Mouse (Mus musculus) midbrain, postnatal 0 days (tissue): ENCODE data around the gene Myh7b. TPM values are rescaled to one million over a fixed set of nuclear protein-coding genes. Genes with fewer than 3 reads are reported as not detected.

Experiments
- ATAC-seq: fragments of 200-750 bp; cut with Nextera tagmentation; 2 replicates; pipeline ENCODE4 v1.8.0; 2017; ENCODE audit warnings: moderate number of reproducible peaks, mild to moderate bottlenecking, moderate TSS enrichment, moderate library complexity; ENCODE audit not compliant: low FRiP score
- DNase-seq: peaks from one replicate; pipeline ENCODE4 v3.0.0-alpha.2; 2015; ENCODE audit warnings: low spot score
- H3K27ac ChIP-seq: fragments of 300-500 bp; sonication (generic); 2 replicates; pipeline ENCODE4 v1.5.1; 2014; ENCODE audit warnings: low read depth, mild to moderate bottlenecking, low read length, mixed read lengths
- H3K27me3 ChIP-seq: fragments of 300-500 bp; sonication (generic); 2 replicates; pipeline ENCODE4 v1.6.1; 2014; ENCODE audit warnings: low read length, control low read depth, mixed read lengths; ENCODE audit not compliant: insufficient read depth
- H3K36me3 ChIP-seq: fragments of 300-500 bp; sonication (generic); 2 replicates; pipeline ENCODE4 v1.6.1; 2014; ENCODE audit warnings: low read length, control low read depth, mixed read lengths; ENCODE audit not compliant: insufficient read depth
- H3K4me1 ChIP-seq: fragments of 300-500 bp; sonication (generic); 2 replicates; pipeline ENCODE4 v1.6.1; 2014; ENCODE audit warnings: mild to moderate bottlenecking, control low read depth, antibody characterized with exemption, low read length, mixed read lengths; ENCODE audit not compliant: insufficient read depth
- H3K4me2 ChIP-seq: fragments of 300-500 bp; sonication (generic); 2 replicates; pipeline ENCODE4 v1.6.1; 2014; ENCODE audit warnings: low read depth, mild to moderate bottlenecking, low read length, mixed read lengths; ENCODE audit not compliant: poor library complexity, severe bottlenecking
- H3K4me3 ChIP-seq: fragments of 300-500 bp; sonication (generic); 2 replicates; pipeline ENCODE4 v1.5.1; 2014; ENCODE audit warnings: low read depth, mild to moderate bottlenecking, low read length, moderate library complexity
- H3K9ac ChIP-seq: fragments of 300-500 bp; sonication (generic); replicated peaks from 2 replicates; pipeline ENCODE4 v1.6.1; 2014; ENCODE audit warnings: mild to moderate bottlenecking, low read length, moderate library complexity, mixed read lengths; ENCODE audit not compliant: poor library complexity, severe bottlenecking
- H3K9me3 ChIP-seq: fragments of 300-500 bp; sonication (generic); 2 replicates; pipeline ENCODE4 v1.6.1; 2016; ENCODE audit warnings: low read length, control low read depth
- CTCF ChIP-seq: IDR thresholded peaks from 2 replicates; pipeline ENCODE4 v1.5.1; 2016; ENCODE audit warnings: antibody characterized with exemption, mild to moderate bottlenecking
- WGBS: fragments of 180-500 bp; shearing (Covaris S2); extraction: QIAGEN DNeasy Blood & Tissue Kit; methylation state at CpG from one replicate; pipeline ENCODE4 v1.1.7; 2014; 5-methylcytosine and 5-hydroxymethylcytosine counted together
- polyA plus RNA-seq: library from polyadenylated mRNA; unstranded; fragments of >200 nt; fragmentation: Nextera tagmentation; extraction: Ambion mirVana; gene quantifications from 2 replicates; pipeline ENCODE4 v1.2.1, GENCODE M21; 2015
- total RNA-seq: library from RNA; depleted of rRNA; stranded (reverse); fragments of >200 nt; gene quantifications from 2 replicates; pipeline ENCODE4 v1.2.3, GENCODE M21; 2014

The Myh7b gene
- total and polyA plus RNA-seq, 2 experiments from 2014 or later, result 0.38 to 3.4 TPM

GRCm38 (mm10) chr2:155633121-155633520 is 22.1 kb downstream of the Myh7b start:
- no peak overlapping the region for H3K9ac ChIP-seq
- H3K9me3 ChIP-seq, result no peaks in the 10 kb centered on the region
- DNase-seq (no peak), ATAC-seq (no peak)
- H3K4me2 ChIP-seq, result no peak overlapping the region
- no peaks in the 10 kb centered on the region; the same call in 1 of the 2 replicates for H3K4me1 ChIP-seq
- H3K27me3 ChIP-seq, result peaks cover 12% of the 10 kb centered on the region; the same call in 1 of the 2 replicates
- TF ChIP-seq CTCF, result no peak
- H3K4me3 ChIP-seq, result no peak overlapping the region
- no peak overlapping the region for H3K27ac ChIP-seq
- 68% methylated on average over 19 of the region's 19 CpGs for WGBS
- peaks cover 62% of the 10 kb centered on the region for H3K36me3 ChIP-seq

GRCm38 (mm10) chr2:155633731-155634130 is 22.7 kb downstream of the Myh7b start:
- H3K4me2 ChIP-seq, result no peak overlapping the region
- WGBS, result 93% methylated on average over 9 of the region's 9 CpGs
- H3K27ac ChIP-seq, result no peak overlapping the region
- peaks cover 12% of the 10 kb centered on the region; the same call in 1 of the 2 replicates for H3K27me3 ChIP-seq
- DNase-seq, result no peak
- no peak overlapping the region for H3K4me3 ChIP-seq
- peaks cover 65% of the 10 kb centered on the region for H3K36me3 ChIP-seq
- no peaks in the 10 kb centered on the region for H3K9me3 ChIP-seq
- no peak overlapping the region for H3K9ac ChIP-seq
- no peak for ATAC-seq
- H3K4me1 ChIP-seq, result no peaks in the 10 kb centered on the region; the same call in 1 of the 2 replicates
- TF ChIP-seq CTCF, result no peak

GRCm38 (mm10) chr2:155634562-155634961 is 23.6 kb downstream of the Myh7b start:
- no peak for ATAC-seq
- H3K4me3 ChIP-seq, result no peak overlapping the region
- peaks cover 12% of the 10 kb centered on the region; the same call in 1 of the 2 replicates for H3K27me3 ChIP-seq
- WGBS, result 88% methylated on average over 8 of the region's 8 CpGs
- no peak overlapping the region for H3K9ac ChIP-seq
- TF ChIP-seq CTCF, result no peak
- H3K4me2 ChIP-seq, result no peak overlapping the region
- DNase-seq, result no peak
- H3K27ac ChIP-seq, result no peak overlapping the region
- H3K9me3 ChIP-seq, result no peaks in the 10 kb centered on the region
- H3K36me3 ChIP-seq, result peaks cover 71% of the 10 kb centered on the region
- H3K4me1 ChIP-seq, result no peaks in the 10 kb centered on the region

- no peak for TF ChIP-seq CTCF
- Histone ChIP-seq H3K4me3 (no peak overlapping the region), H3K36me3 (peaks cover 85% of the 10 kb centered on the region), H3K9ac (no peak overlapping the region), H3K27me3 (peaks cover 12% of the 10 kb centered on the region; the same call in 1 of the 2 replicates), H3K4me2 (no peak overlapping the region), H3K27ac (no peak overlapping the region), H3K9me3 (no peaks in the 10 kb centered on the region), H3K4me1 (no peaks in the 10 kb centered on the region)
- ATAC-seq (no peak), DNase-seq (no peak)
- WGBS, result 95% methylated on average over 8 of the region's 8 CpGs
These were observed 24.9 kb downstream of the Myh7b start for GRCm38 (mm10) chr2:155635961-155636360.

GRCm38 (mm10) chr2:155636881-155637280 is 25.9 kb downstream of the Myh7b start:
- no peak overlapping the region for H3K9ac ChIP-seq
- H3K4me2 ChIP-seq, result no peak overlapping the region
- ATAC-seq, result no peak
- H3K27me3 ChIP-seq, result peaks cover 12% of the 10 kb centered on the region; the same call in 1 of the 2 replicates
- peaks cover 94% of the 10 kb centered on the region for H3K36me3 ChIP-seq
- no peak overlapping the region for H3K27ac ChIP-seq
- no peak for DNase-seq
- H3K9me3 ChIP-seq, result no peaks in the 10 kb centered on the region
- no peak overlapping the region for H3K4me3 ChIP-seq
- no peaks in the 10 kb centered on the region for H3K4me1 ChIP-seq
- no peak for TF ChIP-seq CTCF

- H3K4me3 ChIP-seq, result no peak overlapping the region
- 92% methylated on average over 4 of the region's 4 CpGs for WGBS
- no peaks in the 10 kb centered on the region for H3K9me3 ChIP-seq
- no peak overlapping the region for H3K27ac ChIP-seq
- no peak for TF ChIP-seq CTCF
- no peak for DNase-seq
- H3K9ac ChIP-seq, result no peak overlapping the region
- H3K27me3 ChIP-seq, result peaks cover 7% of the 10 kb centered on the region; the same call in 1 of the 2 replicates
- ATAC-seq, result no peak
- no peak overlapping the region for H3K4me2 ChIP-seq
- peaks cover 93% of the 10 kb centered on the region for H3K36me3 ChIP-seq
- H3K4me1 ChIP-seq, result no peaks in the 10 kb centered on the region
These were observed 26.4 kb downstream of the Myh7b start for GRCm38 (mm10) chr2:155637411-155637810.
